Mouse (Mus musculus) E14TG2a.4 (cell line): ENCODE results near the gene Slc8a2.

Experiments used
- H3K27me3 ChIP-seq: 2 replicates; pipeline ENCODE4 v1.6.1; 2014; ENCODE audit warnings: low read length, control low read depth; ENCODE audit not compliant: insufficient read depth
- H3K36me3 ChIP-seq: 2 replicates; pipeline ENCODE4 v1.6.1; 2014; ENCODE audit warnings: low read length, control low read depth; ENCODE audit not compliant: insufficient read depth
- H3K4me1 ChIP-seq: replicated peaks from 2 replicates; pipeline ENCODE4 v1.6.1; 2014; ENCODE audit warnings: low read depth, low read length, control low read depth
- H3K4me3 ChIP-seq: replicated peaks from 2 replicates; pipeline ENCODE4 v1.5.1; 2014; ENCODE audit warnings: mild to moderate bottlenecking, low read length
- H3K9me3 ChIP-seq: 2 replicates; pipeline ENCODE4 v1.6.1; 2014; ENCODE audit warnings: low read length, control low read depth
- CTCF ChIP-seq: conservative IDR thresholded peaks from 2 replicates; pipeline ENCODE4 v1.5.1; 2014; ENCODE audit warnings: low read length
- NANOG ChIP-seq: IDR thresholded peaks from 2 replicates; pipeline ENCODE4 v1.6.1; 2014; ENCODE audit warnings: borderline replicate concordance, low read length, mixed read lengths
- POU5F1 ChIP-seq: IDR thresholded peaks from 2 replicates; pipeline ENCODE4 v1.6.1; 2014; ENCODE audit warnings: low read length, borderline replicate concordance

Gene Slc8a2

GRCm38 (mm10) chr7:16111284-16112090 lies 18.1 kb upstream of the Slc8a2 start:
- Histone ChIP-seq H3K27me3 (no peaks in the 10 kb centered on the region), H3K36me3 (peaks cover 100% of the 10 kb centered on the region), H3K9me3 (no peaks in the 10 kb centered on the region), H3K4me3 (no peak overlapping the region), H3K4me1 (peaks cover under 1% of the 10 kb centered on the region; the same call in 1 of the 2 replicates)
- TF ChIP-seq NANOG (no peak), CTCF (no peak), POU5F1 (no peak)

DNA sequence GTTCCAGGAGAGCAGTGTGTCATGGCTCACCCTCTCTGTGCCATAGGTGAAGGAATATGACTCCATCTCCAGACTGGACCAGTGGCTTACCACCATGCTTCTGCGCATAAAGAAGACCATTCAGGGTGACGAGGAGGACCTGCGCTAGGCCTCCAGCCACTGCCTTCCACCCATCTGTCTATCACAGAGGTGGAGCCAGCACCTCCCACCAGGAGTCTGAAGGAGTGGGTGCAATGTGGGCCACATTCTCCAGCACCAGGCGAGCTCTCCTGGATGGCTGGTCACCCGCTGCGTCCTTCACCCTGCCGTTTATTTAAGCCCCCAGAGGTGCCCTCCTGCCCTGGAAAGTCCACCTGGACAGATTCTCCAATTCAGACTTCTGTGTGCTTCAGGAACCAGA lies 13.2 kb upstream of the Slc8a2 start:
- Histone ChIP-seq H3K36me3 (peaks cover 74% of the 10 kb centered on the region), H3K9me3 (no peaks in the 10 kb centered on the region), H3K27me3 (no peaks in the 10 kb centered on the region), H3K4me1 (peaks cover 16% of the 10 kb centered on the region), H3K4me3 (no peak overlapping the region)
- no peak for TF ChIP-seq CTCF
- no peak for TF ChIP-seq POU5F1
- TF ChIP-seq NANOG, result no peak

- Histone ChIP-seq H3K36me3 (peaks cover 67% of the 10 kb centered on the region), H3K9me3 (no peaks in the 10 kb centered on the region), H3K27me3 (no peaks in the 10 kb centered on the region), H3K4me3 (no peak overlapping the region), H3K4me1 (peaks cover 16% of the 10 kb centered on the region)
- TF ChIP-seq POU5F1, result no peak
- TF ChIP-seq CTCF, result no peak
- TF ChIP-seq NANOG, result no peak
These were observed 12.5 kb upstream of the Slc8a2 start for GRCm38 (mm10) chr7:16117100-16117499.

- Histone ChIP-seq H3K27me3 (no peaks in the 10 kb centered on the region), H3K4me1 (peaks cover 16% of the 10 kb centered on the region), H3K36me3 (peaks cover 55% of the 10 kb centered on the region), H3K9me3 (no peaks in the 10 kb centered on the region), H3K4me3 (peak within 1 kb of the TSS; percentile 95)
- no peak for TF ChIP-seq NANOG
- TF ChIP-seq CTCF, result peak; percentile 95
These were observed 9.9 kb upstream of the Slc8a2 start, which contains the start of gene Kptn for GRCm38 (mm10) chr7:16119569-16120261. Gene Kptn (plus strand): TSS chr7:16119895.

DNA sequence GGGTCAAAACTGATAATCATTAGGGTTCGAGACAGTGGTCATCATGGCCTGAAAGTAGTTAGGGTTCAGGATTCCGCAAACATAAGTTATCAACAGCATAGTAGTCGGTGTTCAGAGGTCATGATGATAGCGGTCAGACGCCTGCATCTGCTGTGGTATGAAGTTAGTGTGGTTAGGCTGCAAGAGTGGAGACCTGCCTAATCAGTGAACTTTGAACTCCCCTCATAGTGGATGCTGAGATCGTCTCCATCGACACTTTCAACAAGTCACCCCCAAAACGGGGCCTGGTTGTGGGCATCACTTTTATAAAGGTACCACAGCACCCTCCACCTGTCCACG lies 9.4 kb upstream of the Slc8a2 start:
- peak overlapping the region; percentile 95 for H3K4me3 ChIP-seq
- no peaks in the 10 kb centered on the region for H3K9me3 ChIP-seq
- H3K4me1 ChIP-seq, result peaks cover 16% of the 10 kb centered on the region
- no peaks in the 10 kb centered on the region for H3K27me3 ChIP-seq
- no peak for TF ChIP-seq NANOG
- no peak for TF ChIP-seq CTCF
- no peak for TF ChIP-seq POU5F1
- peaks cover 54% of the 10 kb centered on the region for H3K36me3 ChIP-seq

GRCm38 (mm10) chr7:16125829-16126228 lies 3.8 kb upstream of the Slc8a2 start:
- Histone ChIP-seq H3K4me3 (no peak overlapping the region), H3K27me3 (peaks cover 5% of the 10 kb centered on the region), H3K4me1 (peaks cover 15% of the 10 kb centered on the region), H3K36me3 (peaks cover 40% of the 10 kb centered on the region), H3K9me3 (no peaks in the 10 kb centered on the region)
- TF ChIP-seq NANOG (no peak), POU5F1 (no peak), CTCF (no peak)

DNA sequence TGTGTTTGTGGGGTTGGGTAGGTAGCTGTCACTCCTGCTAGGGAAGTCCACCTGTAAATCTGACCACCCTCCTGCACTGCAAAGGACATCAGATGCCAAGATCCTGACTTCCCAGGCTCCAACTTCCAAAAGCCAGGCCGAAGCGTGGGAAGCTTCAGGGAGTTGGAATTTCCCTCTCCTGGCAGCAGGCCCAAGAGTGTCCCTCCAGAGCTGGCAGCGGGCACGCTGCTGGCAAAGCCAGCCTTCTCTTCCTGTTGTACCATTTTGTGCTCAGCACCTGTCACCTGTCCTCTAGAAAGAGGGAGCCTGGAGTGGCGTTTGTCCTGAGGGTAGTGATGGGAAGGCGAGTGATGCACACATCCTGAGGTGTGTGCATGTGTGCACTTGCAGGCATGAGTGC lies 1.3 kb upstream of the Slc8a2 start:
- H3K9me3 ChIP-seq, result no peaks in the 10 kb centered on the region

DNA sequence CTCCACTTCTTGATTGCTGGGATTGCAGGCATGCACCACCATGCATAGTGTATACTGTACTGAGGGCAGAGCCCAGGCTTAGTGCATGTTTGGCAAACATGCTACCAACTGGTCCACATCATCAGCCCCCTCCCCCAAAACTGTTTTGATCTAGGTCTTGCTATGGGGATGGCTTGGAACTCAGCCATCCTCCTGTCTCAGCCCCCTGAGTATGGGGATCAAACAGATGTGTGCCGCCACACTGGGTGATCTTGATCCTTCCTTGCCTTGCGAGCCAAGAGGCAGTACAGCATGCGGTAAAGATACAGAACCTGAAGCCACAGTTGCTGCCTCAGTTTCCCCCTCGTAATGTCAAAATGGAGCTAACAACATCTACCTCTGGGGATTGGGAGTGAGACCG lies 727 bp upstream of the Slc8a2 start:
- Histone ChIP-seq H3K4me3 (peak overlapping the region; percentile 89), H3K36me3 (peaks cover 33% of the 10 kb centered on the region), H3K9me3 (no peaks in the 10 kb centered on the region), H3K27me3 (peaks cover 16% of the 10 kb centered on the region), H3K4me1 (peaks cover 39% of the 10 kb centered on the region)
- TF ChIP-seq POU5F1 (no peak), NANOG (no peak), CTCF (no peak)

More for the DNA sequence above, 1.3 kb upstream of the Slc8a2 start:
- Histone ChIP-seq H3K4me1 (peaks cover 36% of the 10 kb centered on the region), H3K27me3 (peaks cover 16% of the 10 kb centered on the region), H3K36me3 (peaks cover 35% of the 10 kb centered on the region), H3K4me3 (no peak overlapping the region)
- TF ChIP-seq POU5F1 (no peak), CTCF (no peak), NANOG (no peak)
